Mouse (Mus musculus): ENCODE data around the gene Ash1l.

- TF ChIP-seq MYOG (IDR thresholded peaks at IDR 0.05; ENCODE audit: control insufficient read depth, extremely low read depth, insufficient read length) (no peak), CTCF (IDR thresholded peaks at IDR 0.05; ENCODE audit: control insufficient read depth, insufficient read depth, insufficient read length) (no peak), USF1 (IDR thresholded peaks at IDR 0.05; ENCODE audit: low read depth) (no peak), MAX (IDR thresholded peaks at IDR 0.05) (no peak), CEBPB (IDR thresholded peaks at IDR 0.05; ENCODE audit: low read depth) (no peak), MYOD1 (IDR thresholded peaks at IDR 0.05; ENCODE audit: control insufficient read depth, insufficient read length, low read depth) (no peak)
Observed at GRCm38 (mm10) chr3:89058361-89058760, 107.9 kb downstream of the Ash1l start.

All from C2C12 (cell line).